In the genomic region with DNA sequence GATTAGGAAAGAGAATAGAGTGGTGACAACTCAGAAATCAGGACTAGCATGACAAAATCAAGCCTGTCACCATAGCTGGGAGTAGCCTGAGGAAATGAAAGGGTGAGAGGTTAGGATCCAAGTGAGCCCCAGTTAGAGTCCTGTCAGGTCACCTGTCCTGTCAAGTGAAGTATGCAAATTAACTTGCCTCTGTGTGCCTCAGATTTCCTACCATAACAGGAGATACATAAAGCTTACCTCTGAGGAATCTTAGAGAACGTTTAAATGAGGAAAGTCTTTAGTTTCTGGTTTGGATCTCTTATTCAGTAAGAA, we compare ENCODE assay signal across 17 mouse cellular contexts.
DNase-seq lines count a peak whose midpoint lies in the region; ATAC-seq lines count a peak whose summit lies in the region.
"Had no signal": no experiment of that assay in that cellular context is flagged by ENCODE, and none has a peak within 500 bp of the region (broad histone marks: within the 10 kb centered on the region; RNA-seq: fewer than 3 reads in every experiment).

No protein-coding gene starts in this region.

- H3K36me3 ChIP-seq in heart, embryonic 15.5 days, result no peaks in the 10 kb centered on the region
- no peaks in the 10 kb centered on the region for H3K36me3 ChIP-seq in forebrain, embryonic 13.5 days (ENCODE audit: poor library complexity, severe bottlenecking)
- H3K36me3 ChIP-seq in hindbrain, embryonic 12.5 days, result no peaks in the 10 kb centered on the region
- no peaks in the 10 kb centered on the region for H3K36me3 ChIP-seq in midbrain, embryonic 14.5 days (ENCODE audit: control insufficient read depth, insufficient read depth, low read length)
- H3K36me3 ChIP-seq: embryonic facial prominence, embryonic 12.5 days had no signal

- 0 out of 2 replicates have a peak overlapping the region, but pooled peaks have one; percentile 6 for H3K4me3 ChIP-seq in heart, embryonic 15.5 days
- 0 out of 2 replicates have a peak overlapping the region, but pooled peaks have one; percentile 4 for H3K4me3 ChIP-seq in forebrain, embryonic 13.5 days
- H3K4me3 ChIP-seq in hindbrain, embryonic 12.5 days, result no peak overlapping the region
- H3K4me3 ChIP-seq in midbrain, embryonic 14.5 days (replicated peaks; ENCODE audit: low read depth, low read length), result no peak overlapping the region
- H3K4me3 ChIP-seq: embryonic facial prominence, embryonic 12.5 days; gastrocnemius, adult 2 months; heart, adult 2 months had no signal

- no peaks in the 10 kb centered on the region for H3K9me3 ChIP-seq in heart, embryonic 15.5 days (replicated peaks)
- H3K9me3 ChIP-seq in forebrain, embryonic 13.5 days (replicated peaks), result no peaks in the 10 kb centered on the region
- no peaks in the 10 kb centered on the region for H3K9me3 ChIP-seq in hindbrain, embryonic 12.5 days (replicated peaks)
- no peaks in the 10 kb centered on the region for H3K9me3 ChIP-seq in midbrain, embryonic 14.5 days (ENCODE audit: control insufficient read depth, low read length)
- H3K9me3 ChIP-seq: embryonic facial prominence, embryonic 12.5 days had no signal

- ATAC-seq in heart, embryonic 15.5 days (replicated peaks; ENCODE audit: insufficient number of reproducible peaks, insufficient read depth, low FRiP score, low read depth), result no peak
- ATAC-seq in forebrain, embryonic 13.5 days, result no peak
- no peak for ATAC-seq in hindbrain, embryonic 12.5 days (ENCODE audit: low FRiP score)
- peak; percentile 41; the same call in 1 of the 2 replicates for ATAC-seq in midbrain, embryonic 14.5 days (ENCODE audit: low FRiP score, low TSS enrichment)
- ATAC-seq: inflammation-experienced regulatory T-cells, adult 6 months; liver, postnatal 0 days had no signal

- WGBS in heart, embryonic 15.5 days, result 60% methylated on average over 1 of the region's 1 CpGs
- 42% methylated on average over 1 of the region's 1 CpGs for WGBS in forebrain, embryonic 13.5 days
- WGBS in hindbrain, embryonic 12.5 days, result 68% methylated on average over 1 of the region's 1 CpGs
- WGBS in midbrain, embryonic 14.5 days, result 30% methylated on average over 1 of the region's 1 CpGs

- no peaks in the 10 kb centered on the region for H3K4me1 ChIP-seq in heart, embryonic 15.5 days (replicated peaks)
- peaks cover 18% of the 10 kb centered on the region for H3K4me1 ChIP-seq in forebrain, embryonic 13.5 days
- H3K4me1 ChIP-seq in hindbrain, embryonic 12.5 days, result peaks cover 9% of the 10 kb centered on the region; the same call in 1 of the 2 replicates
- H3K4me1 ChIP-seq in midbrain, embryonic 14.5 days (ENCODE audit: control insufficient read depth, insufficient read depth, low read length), result peaks cover 13% of the 10 kb centered on the region
- H3K4me1 ChIP-seq: embryonic facial prominence, embryonic 12.5 days had no signal

- DNase-seq in heart, adult 8-10 months (ENCODE audit: low spot score), result no peak
- no peak for DNase-seq in midbrain, embryonic 14.5 days
- DNase-seq in urinary bladder, postnatal 36 days (ENCODE audit: low spot score in 2 of 2), result no peak
- DNase-seq in lung, adult 18-20 months, result no peak
- no peak for DNase-seq in c-Kit-positive CD71-positive TER-119-positive erythroid progenitor cells, embryonic 14.5 days (ENCODE audit: low spot score)
- DNase-seq: cerebellum, adult 18-20 months; gastrocnemius, adult 2 months; heart, adult 2 months; kidney, adult 8-10 months; liver, postnatal 0 days; lung, postnatal 36 days had no signal

- H3K27ac ChIP-seq in heart, embryonic 15.5 days, result no peak overlapping the region
- 0 out of 2 replicates have a peak overlapping the region, but pooled peaks have one; percentile 37 for H3K27ac ChIP-seq in forebrain, embryonic 13.5 days
- 0 out of 2 replicates have a peak overlapping the region, but pooled peaks have one; percentile 44 for H3K27ac ChIP-seq in hindbrain, embryonic 12.5 days
- H3K27ac ChIP-seq in midbrain, embryonic 14.5 days (replicated peaks; ENCODE audit: low read depth, low read length), result peak overlapping the region; percentile 53; the same call in 1 of the 2 replicates
- H3K27ac ChIP-seq: embryonic facial prominence, embryonic 12.5 days; gastrocnemius, adult 2 months; heart, adult 2 months; stomach, postnatal 0 days had no signal

- H3K27me3 ChIP-seq in heart, embryonic 15.5 days, result no peaks in the 10 kb centered on the region
- no peaks in the 10 kb centered on the region for H3K27me3 ChIP-seq in forebrain, embryonic 13.5 days
- H3K27me3 ChIP-seq in hindbrain, embryonic 12.5 days, result no peaks in the 10 kb centered on the region
- no peaks in the 10 kb centered on the region for H3K27me3 ChIP-seq in midbrain, embryonic 14.5 days (ENCODE audit: control insufficient read depth, insufficient read depth, low read length)
- H3K27me3 ChIP-seq: embryonic facial prominence, embryonic 12.5 days had no signal

- peak overlapping the region; percentile 28 for H3K4me2 ChIP-seq in heart, embryonic 15.5 days
- peak overlapping the region; percentile 46 for H3K4me2 ChIP-seq in forebrain, embryonic 13.5 days
- no peak overlapping the region for H3K4me2 ChIP-seq in hindbrain, embryonic 12.5 days (replicated peaks)
- peak overlapping the region; percentile 35 for H3K4me2 ChIP-seq in midbrain, embryonic 14.5 days (ENCODE audit: low read length)
- H3K4me2 ChIP-seq: embryonic facial prominence, embryonic 12.5 days had no signal

- no peak overlapping the region for H3K9ac ChIP-seq in heart, embryonic 15.5 days
- no peak overlapping the region for H3K9ac ChIP-seq in forebrain, embryonic 13.5 days
- no peak overlapping the region for H3K9ac ChIP-seq in hindbrain, embryonic 12.5 days
- no peak overlapping the region; the same call in 1 of the 2 replicates for H3K9ac ChIP-seq in midbrain, embryonic 14.5 days (replicated peaks; ENCODE audit: low read length)
- H3K9ac ChIP-seq: embryonic facial prominence, embryonic 12.5 days; liver, postnatal 0 days had no signal

Comparison
In these comparisons a context has a peak if more than half of its experiments do, and no peak if none do; other contexts are left out.
1. H3K4me3 ChIP-seq: peak in heart, embryonic 15.5 days (single experiment) and forebrain, embryonic 13.5 days (single experiment); none in hindbrain, embryonic 12.5 days (single experiment) and midbrain, embryonic 14.5 days (single experiment).